Mouse (Mus musculus): Measurements from ENCODE around the gene Slc17a7.

DNA sequence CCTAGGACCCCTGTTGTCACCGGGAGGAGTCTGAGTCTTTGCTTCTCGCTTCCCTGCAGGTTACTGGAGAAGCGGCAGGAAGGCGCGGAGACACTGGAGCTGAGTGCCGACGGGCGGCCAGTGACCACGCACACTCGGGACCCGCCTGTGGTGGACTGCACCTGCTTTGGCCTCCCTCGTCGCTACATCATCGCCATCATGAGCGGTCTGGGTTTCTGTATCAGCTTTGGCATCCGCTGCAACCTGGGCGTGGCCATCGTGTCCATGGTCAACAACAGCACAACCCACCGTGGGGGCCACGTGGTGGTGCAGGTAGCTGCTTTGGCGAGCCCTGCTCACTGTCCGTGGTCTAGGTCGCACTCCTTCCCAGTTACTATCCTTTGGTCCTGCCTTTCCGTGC lies 4.9 kb downstream of the Slc17a7 start:
- TF ChIP-seq POLR2A (IDR thresholded peaks at IDR 0.05; ENCODE audit: insufficient read length, low read depth), result no peak
- TF ChIP-seq USF1 (IDR thresholded peaks at IDR 0.05; ENCODE audit: low read depth), result no peak
- TF ChIP-seq CEBPB (IDR thresholded peaks at IDR 0.05; ENCODE audit: insufficient read depth, poor library complexity, severe bottlenecking), result no peak
- no peak for TF ChIP-seq POLR2AphosphoS2 (IDR thresholded peaks at IDR 0.05; ENCODE audit: insufficient read length, low read depth)
- no peak for TF ChIP-seq E2F4 (IDR thresholded peaks at IDR 0.05; ENCODE audit: insufficient read depth)
- TF ChIP-seq MYOG (IDR thresholded peaks at IDR 0.05; ENCODE audit: control insufficient read depth in 1 of 3, insufficient read depth in 1 of 3, insufficient read length in 2 of 3, low read depth in 2 of 3), result no peak
- TF ChIP-seq TCF12 (IDR thresholded peaks at IDR 0.05; ENCODE audit: insufficient read depth, poor library complexity, severe bottlenecking), result no peak
- no peak for TF ChIP-seq MAX (IDR thresholded peaks at IDR 0.05; ENCODE audit: low read depth)
- TF ChIP-seq MYOD1 (IDR thresholded peaks at IDR 0.05; ENCODE audit: control insufficient read depth in 1 of 3, insufficient read length in 2 of 3, low read depth in 2 of 3), result no peak
- no peak for TF ChIP-seq TCF3 (IDR thresholded peaks at IDR 0.05; ENCODE audit: insufficient read length, low read depth)

All from myocyte (in vitro differentiated cells).